Mouse (Mus musculus): Measurements from ENCODE around the gene Myf6. TPM values are rescaled to one million over a fixed set of nuclear protein-coding genes. Genes with fewer than 3 reads are reported as not detected.

Gene Myf6
- total and polyA plus RNA-seq, 2 experiments = 0.09 TPM; not detected in 1

GRCm38 (mm10) chr10:107492867-107493579 is 1.5 kb downstream of the Myf6 start:
- H3K9ac ChIP-seq (ENCODE audit: low read depth, low read length) = no peak overlapping the region
- TF ChIP-seq CTCF (IDR thresholded peaks at IDR 0.05; ENCODE audit: low read depth, low read length) = no peak
- TF ChIP-seq POLR2A (IDR thresholded peaks at IDR 0.05; ENCODE audit: extremely low read depth, insufficient read depth, low read length) = no peak
- no peaks in the 10 kb centered on the region for H3K79me2 ChIP-seq (ENCODE audit: control insufficient read depth, insufficient read depth, low read length)
- WGBS = 36% methylated on average over 18 of the region's 18 CpGs
- H3K27me3 ChIP-seq (ENCODE audit: control insufficient read depth, insufficient read depth, low read length) = no peaks in the 10 kb centered on the region; the same call in 1 of the 2 replicates
- no peak overlapping the region for H3K4me3 ChIP-seq (ENCODE audit: insufficient read depth, low read depth, low read length)
- DNase-seq (ENCODE audit: extremely low read depth, low read depth, low spot score) = no peak
- H3K4me1 ChIP-seq (ENCODE audit: control insufficient read depth, insufficient read depth, low read length) = no peaks in the 10 kb centered on the region
- H3K36me3 ChIP-seq (ENCODE audit: control insufficient read depth, insufficient read depth, low read length) = no peaks in the 10 kb centered on the region
- H3K27ac ChIP-seq (replicated peaks; ENCODE audit: insufficient read depth, low read depth, low read length) = no peak overlapping the region

- Histone ChIP-seq H3K79me2 (ENCODE audit: control insufficient read depth, insufficient read depth, low read length) (no peaks in the 10 kb centered on the region), H3K27ac (replicated peaks; ENCODE audit: insufficient read depth, low read depth, low read length) (no peak overlapping the region), H3K4me3 (ENCODE audit: insufficient read depth, low read depth, low read length) (no peak overlapping the region), H3K36me3 (ENCODE audit: control insufficient read depth, insufficient read depth, low read length) (no peaks in the 10 kb centered on the region), H3K27me3 (ENCODE audit: control insufficient read depth, insufficient read depth, low read length) (no peaks in the 10 kb centered on the region; the same call in 1 of the 2 replicates), H3K4me1 (ENCODE audit: control insufficient read depth, insufficient read depth, low read length) (no peaks in the 10 kb centered on the region), H3K9ac (ENCODE audit: low read depth, low read length) (no peak overlapping the region)
- no peak for DNase-seq (ENCODE audit: extremely low read depth, low read depth, low spot score)
- WGBS = 25% methylated on average over 12 of the region's 12 CpGs
- TF ChIP-seq POLR2A (IDR thresholded peaks at IDR 0.05; ENCODE audit: extremely low read depth, insufficient read depth, low read length) = no peak
- TF ChIP-seq CTCF (IDR thresholded peaks at IDR 0.05; ENCODE audit: low read depth, low read length) = no peak
Measured at GRCm38 (mm10) chr10:107488654-107489315, 5.8 kb downstream of the Myf6 start.

GRCm38 (mm10) chr10:107486770-107487169 is 7.8 kb downstream of the Myf6 start:
- Histone ChIP-seq H3K4me1 (ENCODE audit: control insufficient read depth, insufficient read depth, low read length) (no peaks in the 10 kb centered on the region), H3K9ac (ENCODE audit: low read depth, low read length) (no peak overlapping the region), H3K27ac (replicated peaks; ENCODE audit: insufficient read depth, low read depth, low read length) (no peak overlapping the region), H3K79me2 (ENCODE audit: control insufficient read depth, insufficient read depth, low read length) (no peaks in the 10 kb centered on the region), H3K27me3 (ENCODE audit: control insufficient read depth, insufficient read depth, low read length) (no peaks in the 10 kb centered on the region), H3K4me3 (ENCODE audit: insufficient read depth, low read depth, low read length) (no peak overlapping the region), H3K36me3 (ENCODE audit: control insufficient read depth, insufficient read depth, low read length) (no peaks in the 10 kb centered on the region)
- TF ChIP-seq CTCF (IDR thresholded peaks at IDR 0.05; ENCODE audit: low read depth, low read length) = no peak
- TF ChIP-seq POLR2A (IDR thresholded peaks at IDR 0.05; ENCODE audit: extremely low read depth, insufficient read depth, low read length) = no peak
- DNase-seq (ENCODE audit: extremely low read depth, low read depth, low spot score) = no peak
- WGBS = 78% methylated on average over 12 of the region's 12 CpGs

GRCm38 (mm10) chr10:107485870-107486269 is 8.7 kb downstream of the Myf6 start, which contains the start of gene Myf5:
Gene Myf5 (minus strand): TSS chr10:107486134.
- 79% methylated on average over 8 of the region's 8 CpGs for WGBS
- Histone ChIP-seq H3K36me3 (ENCODE audit: control insufficient read depth, insufficient read depth, low read length) (no peaks in the 10 kb centered on the region), H3K4me3 (ENCODE audit: insufficient read depth, low read depth, low read length) (no peak within 1 kb of the TSS), H3K4me1 (ENCODE audit: control insufficient read depth, insufficient read depth, low read length) (no peaks in the 10 kb centered on the region), H3K79me2 (ENCODE audit: control insufficient read depth, insufficient read depth, low read length) (no peaks in the 10 kb centered on the region), H3K9ac (ENCODE audit: low read depth, low read length) (no peak within 1 kb of the TSS), H3K27me3 (ENCODE audit: control insufficient read depth, insufficient read depth, low read length) (no peaks in the 10 kb centered on the region), H3K27ac (replicated peaks; ENCODE audit: insufficient read depth, low read depth, low read length) (no peak within 1 kb of the TSS)
- no peak for TF ChIP-seq CTCF (IDR thresholded peaks at IDR 0.05; ENCODE audit: low read depth, low read length)
- no peak for TF ChIP-seq POLR2A (IDR thresholded peaks at IDR 0.05; ENCODE audit: extremely low read depth, insufficient read depth, low read length)
- no peak for DNase-seq (ENCODE audit: extremely low read depth, low read depth, low spot score)

GRCm38 (mm10) chr10:107484050-107484449 is 10.5 kb downstream of the Myf6 start:
- Histone ChIP-seq H3K4me1 (ENCODE audit: control insufficient read depth, insufficient read depth, low read length) (no peaks in the 10 kb centered on the region), H3K9ac (ENCODE audit: low read depth, low read length) (no peak overlapping the region), H3K79me2 (ENCODE audit: control insufficient read depth, insufficient read depth, low read length) (no peaks in the 10 kb centered on the region), H3K27me3 (ENCODE audit: control insufficient read depth, insufficient read depth, low read length) (no peaks in the 10 kb centered on the region), H3K27ac (replicated peaks; ENCODE audit: insufficient read depth, low read depth, low read length) (no peak overlapping the region), H3K36me3 (ENCODE audit: control insufficient read depth, insufficient read depth, low read length) (no peaks in the 10 kb centered on the region), H3K4me3 (ENCODE audit: insufficient read depth, low read depth, low read length) (no peak overlapping the region)
- WGBS = 31% methylated on average over 10 of the region's 10 CpGs
- TF ChIP-seq POLR2A (IDR thresholded peaks at IDR 0.05; ENCODE audit: extremely low read depth, insufficient read depth, low read length) (no peak), CTCF (IDR thresholded peaks at IDR 0.05; ENCODE audit: low read depth, low read length) (no peak)
- DNase-seq (ENCODE audit: extremely low read depth, low read depth, low spot score) = no peak

GRCm38 (mm10) chr10:107473497-107473896 is 21.0 kb downstream of the Myf6 start:
- no peak for DNase-seq (ENCODE audit: extremely low read depth, low read depth, low spot score)
- H3K4me1 ChIP-seq (ENCODE audit: control insufficient read depth, insufficient read depth, low read length) = no peaks in the 10 kb centered on the region
- no peaks in the 10 kb centered on the region for H3K36me3 ChIP-seq (ENCODE audit: control insufficient read depth, insufficient read depth, low read length)
- H3K27me3 ChIP-seq (ENCODE audit: control insufficient read depth, insufficient read depth, low read length) = no peaks in the 10 kb centered on the region
- no peak overlapping the region for H3K4me3 ChIP-seq (ENCODE audit: insufficient read depth, low read depth, low read length)
- TF ChIP-seq POLR2A (IDR thresholded peaks at IDR 0.05; ENCODE audit: extremely low read depth, insufficient read depth, low read length) (no peak), CTCF (IDR thresholded peaks at IDR 0.05; ENCODE audit: low read depth, low read length) (no peak)
- no peaks in the 10 kb centered on the region for H3K79me2 ChIP-seq (ENCODE audit: control insufficient read depth, insufficient read depth, low read length)
- H3K27ac ChIP-seq (replicated peaks; ENCODE audit: insufficient read depth, low read depth, low read length) = no peak overlapping the region
- 38% methylated on average over 2 of the region's 2 CpGs for WGBS
- no peak overlapping the region for H3K9ac ChIP-seq (ENCODE audit: low read depth, low read length)
